Mouse (Mus musculus) lung, embryonic 15.5 days (tissue): ENCODE measurements at regions not wholly inside any gene's neighbourhood (a gene's known extent, or its start where the extent isn't known, plus 50 kb on each side); places are given as distances from the start of the nearest gene placed in this dataset.
A peak's percentile ranks its signal among the peaks of the same experiment; 100 is the strongest.

Experiments used
- ATAC-seq: fragments of 200-750 bp; cut with Nextera tagmentation; 2 replicates; pipeline ENCODE4 v1.8.0; 2017; ENCODE audit warnings: moderate number of reproducible peaks, borderline replicate concordance; ENCODE audit not compliant: low FRiP score, low TSS enrichment; ENCODE audit errors: extremely low read depth
- H3K27ac ChIP-seq: fragments of 300-500 bp; sonication (generic); 2 replicates; pipeline ENCODE4 v1.5.1; 2015; ENCODE audit warnings: moderate library complexity, mild to moderate bottlenecking, inconsistent platforms
- H3K27me3 ChIP-seq: fragments of 300-500 bp; sonication (generic); 2 replicates; pipeline ENCODE4 v1.6.1; 2015; ENCODE audit warnings: inconsistent platforms
- H3K36me3 ChIP-seq: fragments of 300-500 bp; sonication (generic); 2 replicates; pipeline ENCODE4 v1.6.1; 2015; ENCODE audit warnings: inconsistent platforms
- H3K4me1 ChIP-seq: fragments of 300-500 bp; sonication (generic); 2 replicates; pipeline ENCODE4 v1.6.1; 2015; ENCODE audit warnings: inconsistent platforms
- H3K4me2 ChIP-seq: fragments of 300-500 bp; sonication (generic); 2 replicates; pipeline ENCODE4 v1.6.1; 2015; ENCODE audit warnings: inconsistent platforms, mild to moderate bottlenecking, moderate library complexity
- H3K4me3 ChIP-seq: fragments of 300-500 bp; sonication (generic); 2 replicates; pipeline ENCODE4 v1.5.1; 2015; ENCODE audit warnings: mild to moderate bottlenecking, inconsistent platforms
- H3K9ac ChIP-seq: fragments of 300-500 bp; sonication (generic); 2 replicates; pipeline ENCODE4 v1.6.1; 2015; ENCODE audit warnings: inconsistent platforms
- H3K9me3 ChIP-seq: fragments of 300-500 bp; sonication (generic); 2 replicates; pipeline ENCODE4 v1.6.1; 2016; ENCODE audit warnings: inconsistent platforms
- WGBS: fragments of 180-500 bp; shearing (Covaris S2); methylation state at CpG from one replicate; pipeline ENCODE4 v1.1.7; 2015; 5-methylcytosine and 5-hydroxymethylcytosine counted together

DNA sequence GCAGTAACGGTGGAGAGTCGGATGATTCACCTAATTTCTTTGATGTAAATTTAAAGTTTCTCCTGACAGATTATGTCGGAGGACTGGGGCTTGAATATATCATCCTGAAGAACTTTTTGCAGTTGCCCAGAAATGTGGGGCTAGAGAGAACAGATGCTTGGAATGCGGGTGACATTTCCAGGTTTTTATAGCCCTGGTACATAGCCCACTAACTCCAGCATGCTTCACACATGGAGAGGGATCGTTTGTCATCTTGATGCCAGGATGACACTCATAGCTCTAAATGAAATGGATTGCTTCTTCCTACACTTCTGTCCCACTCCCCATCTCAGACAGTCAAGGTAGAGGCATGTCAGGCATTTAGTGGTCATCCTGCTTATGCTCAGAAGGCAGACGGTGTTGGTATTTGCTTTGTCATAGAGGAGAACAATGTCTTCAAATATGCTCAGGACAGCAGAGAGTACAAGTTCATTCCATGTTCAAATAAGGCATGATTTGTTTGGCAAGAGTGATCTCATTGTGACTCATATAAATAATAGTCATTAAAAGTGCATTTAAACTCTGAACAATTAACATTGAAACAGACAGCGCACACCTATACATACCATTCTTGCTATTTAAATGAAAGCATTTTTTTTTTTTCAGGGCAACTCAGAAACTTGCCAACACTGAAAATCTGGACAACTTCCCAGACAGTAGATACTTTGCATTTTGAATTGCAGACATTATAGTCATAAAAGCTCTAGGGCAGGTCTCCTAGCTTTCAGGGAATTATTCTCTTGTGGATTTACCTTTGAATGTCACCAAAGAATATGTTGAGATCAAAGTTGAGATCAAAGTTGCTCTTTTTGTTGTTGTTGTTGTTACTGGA lies 171.7 kb upstream of the Ptbp2 start:
- H3K36me3 ChIP-seq, result no peaks in the 10 kb centered on the region
- ATAC-seq, result no peak
- H3K27ac ChIP-seq, result no peak overlapping the region
- H3K4me1 ChIP-seq, result no peaks in the 10 kb centered on the region; the same call in 1 of the 2 replicates
- 77% methylated on average over 7 of the region's 7 CpGs for WGBS
- no peak overlapping the region for H3K4me2 ChIP-seq
- no peak overlapping the region for H3K9ac ChIP-seq
- no peaks in the 10 kb centered on the region for H3K9me3 ChIP-seq
- no peaks in the 10 kb centered on the region for H3K27me3 ChIP-seq
- no peak overlapping the region for H3K4me3 ChIP-seq

DNA sequence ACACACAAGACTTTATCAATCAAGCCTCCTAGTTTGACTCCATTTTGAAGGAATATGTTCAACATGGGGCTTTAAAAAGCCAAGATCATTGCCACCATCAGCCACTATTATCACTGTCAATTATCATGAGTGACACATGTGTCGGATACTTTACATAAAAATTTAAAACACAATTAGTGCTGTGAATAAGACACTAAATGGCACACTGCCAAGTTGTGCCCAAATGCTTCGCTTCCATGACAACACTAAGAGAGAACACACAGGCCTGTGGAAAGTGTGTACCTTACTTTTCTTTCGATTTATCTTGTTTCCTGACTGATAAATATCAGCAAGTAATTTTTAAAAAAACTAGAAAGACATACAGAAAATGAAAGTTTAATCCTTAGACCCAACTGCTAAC lies 166.5 kb upstream of the Ptbp2 start:
- H3K4me3 ChIP-seq, result no peak overlapping the region
- no peak overlapping the region for H3K4me2 ChIP-seq
- H3K4me1 ChIP-seq, result peaks cover 13% of the 10 kb centered on the region
- 77% methylated on average over 3 of the region's 3 CpGs for WGBS
- no peak overlapping the region for H3K27ac ChIP-seq
- ATAC-seq, result no peak
- H3K36me3 ChIP-seq, result no peaks in the 10 kb centered on the region
- H3K9ac ChIP-seq, result no peak overlapping the region
- no peaks in the 10 kb centered on the region for H3K9me3 ChIP-seq
- no peaks in the 10 kb centered on the region for H3K27me3 ChIP-seq

DNA sequence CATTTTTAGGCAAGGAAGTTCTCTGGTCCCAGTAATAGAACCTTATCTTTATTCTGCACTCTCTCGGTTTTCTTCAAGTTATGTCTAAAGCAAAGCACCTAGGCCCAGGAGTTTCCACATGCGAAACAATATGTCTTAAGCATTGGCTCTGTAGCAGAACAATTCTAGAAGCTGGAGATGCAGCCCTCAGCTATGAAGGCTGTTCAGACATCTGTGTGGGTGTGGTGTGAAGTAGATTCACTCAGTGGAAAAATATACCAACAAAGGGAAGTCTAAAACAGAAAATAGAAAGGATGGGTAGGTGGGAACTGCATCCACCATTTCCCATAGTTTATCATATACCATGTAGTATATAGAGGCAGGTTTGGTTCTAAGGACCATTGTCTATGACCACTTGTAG lies 165.8 kb upstream of the Ptbp2 start:
- WGBS, result 74% methylated on average over 2 of the region's 2 CpGs

DNA sequence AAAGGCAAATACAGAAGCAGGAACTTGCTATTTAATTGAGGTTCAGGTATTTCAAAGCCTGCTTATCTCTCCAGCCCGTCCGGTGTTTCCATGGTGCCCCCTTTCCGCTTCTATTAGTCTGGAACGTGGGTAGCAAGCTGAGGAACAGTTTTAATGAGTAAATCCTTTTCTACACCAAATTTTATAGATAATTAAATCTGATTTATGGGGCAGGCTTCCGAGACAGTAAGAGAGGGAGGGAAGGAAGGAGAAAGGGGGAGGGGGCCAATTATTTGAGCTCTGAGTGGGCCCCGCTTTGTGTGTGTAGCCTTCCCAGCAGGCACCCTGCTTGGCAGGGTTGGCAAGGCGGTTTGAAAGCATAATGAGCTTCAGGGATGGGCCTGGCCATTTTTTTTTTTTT lies 165.4 kb upstream of the Ptbp2 start:
- H3K9ac ChIP-seq, result no peak overlapping the region
- H3K4me2 ChIP-seq, result peak overlapping the region; percentile 51
- H3K36me3 ChIP-seq, result no peaks in the 10 kb centered on the region
- H3K27me3 ChIP-seq, result no peaks in the 10 kb centered on the region
- WGBS, result 28% methylated on average over 7 of the region's 7 CpGs
- H3K4me3 ChIP-seq, result peak overlapping the region; percentile 25
- H3K9me3 ChIP-seq, result no peaks in the 10 kb centered on the region
- H3K4me1 ChIP-seq, result peaks cover 13% of the 10 kb centered on the region
- 0 out of 2 replicates have a peak overlapping the region, but pooled peaks have one; percentile 47 for H3K27ac ChIP-seq
- ATAC-seq, result no peak

More for the DNA sequence above, 165.8 kb upstream of the Ptbp2 start:
- peaks cover 13% of the 10 kb centered on the region for H3K4me1 ChIP-seq
- no peak overlapping the region for H3K9ac ChIP-seq
- H3K27me3 ChIP-seq, result no peaks in the 10 kb centered on the region
- no peaks in the 10 kb centered on the region for H3K9me3 ChIP-seq
- no peaks in the 10 kb centered on the region for H3K36me3 ChIP-seq
- H3K4me2 ChIP-seq, result no peak overlapping the region
- no peak for ATAC-seq
- no peak overlapping the region for H3K27ac ChIP-seq
- H3K4me3 ChIP-seq, result no peak overlapping the region

DNA sequence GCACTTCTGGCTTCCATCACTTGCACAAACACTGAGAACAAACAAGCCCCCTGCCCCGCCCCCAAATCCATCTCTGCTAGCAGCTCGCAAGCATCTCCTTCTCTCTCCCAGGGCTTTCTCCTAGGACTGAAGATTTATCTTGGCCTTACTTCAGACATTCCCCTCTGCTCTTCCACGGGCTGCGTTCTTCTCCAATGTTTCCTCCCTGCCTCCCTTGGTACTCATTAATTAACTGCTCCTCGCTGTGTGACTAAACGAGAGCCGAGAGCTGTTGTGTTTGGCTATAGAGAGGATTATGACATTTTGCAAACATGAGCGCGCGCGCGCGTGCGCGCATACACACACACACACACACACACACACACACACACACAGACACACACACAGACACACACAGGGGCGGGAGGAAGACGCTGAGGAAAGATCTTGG lies 164.8 kb upstream of the Ptbp2 start:
- peak; percentile 92 for ATAC-seq
- Histone ChIP-seq H3K36me3 (no peaks in the 10 kb centered on the region), H3K4me2 (peak overlapping the region; percentile 51), H3K9me3 (no peaks in the 10 kb centered on the region), H3K27me3 (no peaks in the 10 kb centered on the region), H3K9ac (no peak overlapping the region), H3K4me1 (peaks cover 13% of the 10 kb centered on the region), H3K27ac (0 out of 2 replicates have a peak overlapping the region, but pooled peaks have one; percentile 47), H3K4me3 (peak overlapping the region; percentile 25)
- WGBS, result 11% methylated on average over 17 of the region's 17 CpGs

DNA sequence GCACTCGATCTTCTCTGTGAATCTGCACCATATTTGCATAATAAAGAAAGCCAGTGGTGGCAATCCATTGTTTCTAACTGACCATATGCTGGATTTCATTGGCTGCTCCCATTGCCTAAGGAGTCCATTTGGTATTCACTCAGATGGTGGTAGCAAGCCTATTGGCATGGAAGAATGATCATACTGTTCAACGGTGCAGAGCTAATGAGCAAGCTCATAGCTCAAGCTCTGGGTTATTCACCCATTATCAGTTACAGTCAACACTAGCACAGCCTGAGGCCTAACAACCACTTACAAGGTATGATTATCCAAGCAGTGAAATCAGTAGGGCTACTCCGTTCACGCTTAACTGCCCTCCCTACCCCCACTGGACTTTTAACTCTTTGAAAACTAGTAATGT lies 162.9 kb upstream of the Ptbp2 start:
- H3K9me3 ChIP-seq, result no peaks in the 10 kb centered on the region
- no peaks in the 10 kb centered on the region for H3K36me3 ChIP-seq
- H3K27ac ChIP-seq, result no peak overlapping the region
- H3K9ac ChIP-seq, result no peak overlapping the region
- H3K27me3 ChIP-seq, result no peaks in the 10 kb centered on the region
- WGBS, result 83% methylated on average over 4 of the region's 4 CpGs
- ATAC-seq, result no peak
- no peak overlapping the region for H3K4me3 ChIP-seq
- peaks cover 13% of the 10 kb centered on the region for H3K4me1 ChIP-seq
- no peak overlapping the region for H3K4me2 ChIP-seq

DNA sequence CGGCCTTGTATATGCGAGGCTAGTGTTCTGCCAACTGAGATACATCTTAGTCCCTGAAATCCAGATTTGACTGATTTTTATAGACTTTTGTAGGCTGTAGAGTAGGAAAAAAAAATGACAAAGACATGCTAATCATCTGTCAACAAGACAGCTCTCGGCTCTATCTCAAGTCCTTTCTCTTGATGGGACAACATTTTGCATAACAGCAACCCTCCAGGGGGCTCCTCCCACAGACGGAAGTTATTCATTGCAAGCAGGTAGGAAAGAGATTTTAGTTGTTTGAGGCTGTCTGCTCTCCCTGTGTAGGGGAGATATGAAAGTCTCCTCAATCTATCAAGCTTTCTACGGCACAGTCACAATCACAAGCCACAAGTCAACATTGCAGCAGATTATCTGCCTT lies 159.8 kb upstream of the Ptbp2 start:
- H3K27ac ChIP-seq, result no peak overlapping the region
- H3K4me1 ChIP-seq, result peaks cover 14% of the 10 kb centered on the region
- no peaks in the 10 kb centered on the region for H3K9me3 ChIP-seq
- no peak overlapping the region for H3K9ac ChIP-seq
- H3K4me3 ChIP-seq, result no peak overlapping the region
- H3K27me3 ChIP-seq, result no peaks in the 10 kb centered on the region
- no peak overlapping the region for H3K4me2 ChIP-seq
- ATAC-seq, result no peak
- no peaks in the 10 kb centered on the region for H3K36me3 ChIP-seq
- WGBS, result 67% methylated on average over 5 of the region's 5 CpGs

DNA sequence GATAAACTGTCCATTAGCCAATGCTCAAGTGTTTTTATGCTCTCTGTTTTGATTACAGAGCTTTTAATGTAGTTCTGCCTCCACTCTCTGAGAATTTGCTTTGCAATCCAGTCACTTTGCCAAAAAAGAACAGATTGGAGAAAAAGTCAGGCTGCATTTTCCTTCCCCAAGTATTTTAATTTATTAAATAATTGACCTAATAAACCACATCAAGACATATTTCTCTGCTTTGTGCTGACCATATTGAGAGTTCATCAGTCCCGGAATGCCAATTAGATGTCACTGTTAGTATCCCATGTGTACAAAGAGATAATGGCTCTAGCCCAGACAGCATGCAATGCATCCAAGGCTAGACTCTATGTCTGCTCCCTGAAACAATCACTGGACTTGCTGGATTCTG lies 154.8 kb upstream of the Ptbp2 start:
- Histone ChIP-seq H3K27me3 (no peaks in the 10 kb centered on the region), H3K4me3 (no peak overlapping the region), H3K9me3 (no peaks in the 10 kb centered on the region), H3K4me1 (peaks cover 6% of the 10 kb centered on the region; the same call in 1 of the 2 replicates), H3K36me3 (no peaks in the 10 kb centered on the region), H3K27ac (no peak overlapping the region), H3K9ac (no peak overlapping the region), H3K4me2 (no peak overlapping the region)
- ATAC-seq, result no peak
- WGBS, result 64% methylated on average over 1 of the region's 1 CpGs

DNA sequence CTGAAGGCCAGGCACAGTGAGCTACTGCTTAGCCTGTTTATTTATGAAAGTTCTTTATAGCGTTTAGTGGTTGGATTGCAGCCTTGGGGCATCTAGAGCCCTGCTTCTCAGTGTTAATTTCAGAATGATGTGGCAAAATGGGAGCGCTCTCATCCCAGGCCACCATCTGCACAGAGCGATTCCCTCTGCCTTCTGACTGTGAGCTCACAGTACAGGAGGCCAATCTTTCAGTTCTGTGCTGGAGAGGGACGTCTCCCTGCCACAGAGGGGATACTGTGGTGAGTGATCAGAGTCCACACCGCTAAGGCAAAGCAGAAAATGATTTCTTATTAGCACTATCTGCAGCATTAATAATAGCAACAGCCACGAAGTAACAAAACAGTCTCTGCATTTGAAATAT lies 154.2 kb upstream of the Ptbp2 start:
- no peak for ATAC-seq
- Histone ChIP-seq H3K4me3 (no peak overlapping the region), H3K9me3 (no peaks in the 10 kb centered on the region), H3K4me2 (no peak overlapping the region), H3K9ac (no peak overlapping the region), H3K27me3 (no peaks in the 10 kb centered on the region), H3K4me1 (peaks cover 12% of the 10 kb centered on the region), H3K36me3 (no peaks in the 10 kb centered on the region), H3K27ac (no peak overlapping the region)
- 66% methylated on average over 6 of the region's 6 CpGs for WGBS

DNA sequence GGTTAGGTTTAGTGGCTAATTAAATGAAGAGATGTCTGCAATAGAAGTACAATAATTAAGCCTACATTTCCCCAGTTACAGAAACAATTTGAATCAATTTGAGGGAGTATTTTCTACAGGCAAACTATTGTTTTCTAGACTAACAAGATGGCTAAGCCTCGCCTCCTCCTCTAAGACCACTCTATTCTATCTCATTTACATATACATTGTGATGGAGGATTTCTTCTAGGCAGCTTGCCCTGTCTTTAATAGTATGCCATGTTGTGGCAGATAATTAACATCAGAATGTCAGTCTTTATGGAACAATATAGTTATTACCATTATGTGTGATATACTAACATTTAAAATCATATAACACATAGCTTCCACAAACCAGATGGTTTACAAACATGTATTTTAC lies 152.3 kb upstream of the Ptbp2 start:
- 73% methylated on average over 1 of the region's 1 CpGs for WGBS
- Histone ChIP-seq H3K4me1 (peaks cover 15% of the 10 kb centered on the region), H3K27ac (no peak overlapping the region), H3K9ac (no peak overlapping the region), H3K4me3 (no peak overlapping the region), H3K9me3 (no peaks in the 10 kb centered on the region), H3K27me3 (no peaks in the 10 kb centered on the region), H3K36me3 (no peaks in the 10 kb centered on the region), H3K4me2 (no peak overlapping the region)
- no peak for ATAC-seq

DNA sequence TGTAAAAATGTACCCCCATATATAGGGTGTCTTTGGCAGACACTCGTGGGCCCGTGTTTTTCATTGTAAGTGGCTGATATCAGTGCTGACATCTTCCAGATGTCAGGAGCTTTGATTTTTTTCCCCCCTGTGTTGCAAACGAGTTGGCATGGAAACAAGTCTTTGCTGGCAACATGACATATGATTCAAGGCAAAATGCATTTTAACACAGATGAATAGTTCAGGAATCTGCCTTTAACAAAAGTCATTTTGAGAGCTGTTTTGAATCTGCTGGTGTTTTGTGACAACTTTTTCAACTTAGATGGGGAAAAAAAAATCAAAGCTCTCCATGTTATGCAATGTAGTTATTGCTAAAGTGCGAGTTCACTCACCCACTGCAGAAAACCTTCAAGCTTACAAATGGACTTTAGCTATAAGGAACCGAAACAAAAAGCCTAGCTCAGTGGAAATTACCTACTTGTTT lies 148.8 kb upstream of the Ptbp2 start:
- Histone ChIP-seq H3K27ac (peak overlapping the region; percentile 76), H3K4me2 (peak overlapping the region; percentile 13; the same call in 1 of the 2 replicates), H3K4me3 (no peak overlapping the region), H3K4me1 (peaks cover 9% of the 10 kb centered on the region), H3K27me3 (no peaks in the 10 kb centered on the region), H3K9ac (no peak overlapping the region), H3K9me3 (no peaks in the 10 kb centered on the region), H3K36me3 (no peaks in the 10 kb centered on the region)
- ATAC-seq, result peak; percentile 71; the same call in 1 of the 2 replicates
- 28% methylated on average over 5 of the region's 5 CpGs for WGBS

DNA sequence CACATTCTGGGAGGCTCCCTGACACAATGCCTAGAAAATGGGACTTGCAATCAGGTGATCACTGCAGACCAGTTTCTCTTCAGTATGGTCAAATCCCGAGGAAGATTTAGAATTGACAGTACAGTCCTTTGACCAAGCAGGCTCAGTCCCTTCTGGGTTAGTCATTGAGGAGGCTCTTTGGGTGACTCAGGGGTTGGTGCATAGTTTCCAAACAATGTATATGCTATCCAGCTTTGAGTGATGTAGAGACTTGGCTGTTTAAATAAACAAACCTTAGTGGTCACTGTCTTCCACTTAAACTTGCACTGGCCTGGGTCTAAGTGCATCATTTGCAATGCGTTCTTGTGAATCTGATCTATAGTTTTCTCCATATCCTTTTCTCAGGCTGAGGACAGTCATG lies 144.0 kb upstream of the Ptbp2 start:
- H3K4me1 ChIP-seq, result peaks cover under 1% of the 10 kb centered on the region; the same call in 1 of the 2 replicates
- ATAC-seq, result no peak
- H3K27ac ChIP-seq, result no peak overlapping the region
- H3K27me3 ChIP-seq, result no peaks in the 10 kb centered on the region
- 47% methylated on average over 2 of the region's 2 CpGs for WGBS
- no peak overlapping the region for H3K9ac ChIP-seq
- H3K4me2 ChIP-seq, result no peak overlapping the region
- H3K9me3 ChIP-seq, result no peaks in the 10 kb centered on the region
- no peak overlapping the region for H3K4me3 ChIP-seq
- H3K36me3 ChIP-seq, result no peaks in the 10 kb centered on the region
